Mouse (Mus musculus) CH12.LX (cell line): Measurements from ENCODE around the gene Iqcf3. TPM values are rescaled to one million over a fixed set of nuclear protein-coding genes. Genes with fewer than 3 reads are reported as not detected.

ENCODE experiments used
- DNase-seq: peaks from one replicate; pipeline ENCODE4 v3.0.0-alpha.2; 2013; ENCODE audit errors: extremely low read depth
- H3K27ac ChIP-seq: 2 replicates; pipeline ENCODE4 v1.5.1; 2012; ENCODE audit warnings: low read depth, mild to moderate bottlenecking, control low read depth, moderate library complexity; ENCODE audit not compliant: insufficient read depth
- H3K27me3 ChIP-seq: replicated peaks from 2 replicates; pipeline ENCODE3; 2012; ENCODE audit warnings: inconsistent platforms
- H3K36me3 ChIP-seq, 2 experiments: replicated peaks in 1 of 2; 2 replicates each; pipeline versions ENCODE3 to v1.6.1; 2012; ENCODE audit warnings: inconsistent platforms in 1 of 2, low read length in 1 of 2, mild to moderate bottlenecking in 1 of 2, mixed read lengths in 1 of 2, moderate library complexity in 1 of 2; ENCODE audit not compliant: control insufficient read depth in 1 of 2, insufficient read depth in 1 of 2
- H3K4me1 ChIP-seq, 2 experiments: 2 replicates each; pipeline ENCODE4 v1.6.1; 2012; ENCODE audit warnings: inconsistent platforms in 1 of 2, moderate library complexity in 1 of 2; ENCODE audit not compliant: insufficient read depth in 2 of 2, control insufficient read depth in 1 of 2
- H3K4me2 ChIP-seq: 2 replicates; pipeline ENCODE4 v1.6.1; 2012; ENCODE audit warnings: low read depth, mild to moderate bottlenecking, control low read depth; ENCODE audit not compliant: poor library complexity, insufficient read depth, severe bottlenecking
- H3K4me3 ChIP-seq, 3 experiments: fragments of 150-350 bp in 1 of 3; sonication (generic) in 1 of 3; replicated peaks in 1 of 3; 2 replicates each; pipeline versions ENCODE3 to v1.5.1; 2011 to 2012; ENCODE audit warnings: low read depth in 2 of 3, low read length in 2 of 3, mild to moderate bottlenecking in 2 of 3, moderate library complexity in 2 of 3, control low read depth in 1 of 3, improper control_type of control experiment in 1 of 3, inconsistent platforms in 1 of 3, mixed read lengths in 1 of 3; ENCODE audit not compliant: poor library complexity in 1 of 3
- H3K79me2 ChIP-seq: replicated peaks from 2 replicates; pipeline ENCODE4 v1.6.1; 2012; ENCODE audit warnings: mild to moderate bottlenecking, moderate library complexity; ENCODE audit not compliant: control insufficient read depth, poor library complexity, insufficient read depth, severe bottlenecking; ENCODE audit errors: extremely low read depth
- H3K9ac ChIP-seq: 2 replicates; pipeline ENCODE4 v1.6.1; 2012; ENCODE audit warnings: low read depth, mild to moderate bottlenecking, control low read depth, moderate library complexity; ENCODE audit not compliant: insufficient read depth
- H3K9me3 ChIP-seq: replicated peaks from 2 replicates; pipeline ENCODE3; 2012; ENCODE audit warnings: low read length, inconsistent platforms, mixed read lengths
- BHLHE40 ChIP-seq: IDR thresholded peaks from 2 replicates; pipeline ENCODE4 v1.6.1; 2011; ENCODE audit warnings: mild to moderate bottlenecking, low read depth, low read length, improper control_type of control experiment
- CHD1 ChIP-seq: IDR thresholded peaks from 2 replicates; pipeline ENCODE4 v1.6.1; 2012; ENCODE audit warnings: low read depth, low read length, improper control_type of control experiment, inconsistent platforms
- CHD2 ChIP-seq: IDR thresholded peaks from 2 replicates; pipeline ENCODE4 v1.6.1; 2011; ENCODE audit warnings: low read length, improper control_type of control experiment
- CTCF ChIP-seq, 2 experiments: IDR thresholded peaks in 1 of 2; conservative IDR thresholded peaks in 1 of 2; 2 replicates each; pipeline ENCODE4 v1.5.1; 2011 to 2012; ENCODE audit warnings: low read depth in 2 of 2, low read length in 2 of 2, improper control_type of control experiment in 1 of 2, inconsistent platforms in 1 of 2, mild to moderate bottlenecking in 1 of 2, moderate library complexity in 1 of 2
- ELF1 ChIP-seq: IDR thresholded peaks from 2 replicates; pipeline ENCODE4 v1.6.1; 2014; ENCODE audit warnings: low read depth, mild to moderate bottlenecking, inconsistent platforms, low read length, improper control_type of control experiment
- ETS1 ChIP-seq: conservative IDR thresholded peaks from 2 replicates; pipeline ENCODE4 v1.6.1; 2012; ENCODE audit warnings: low read depth, mild to moderate bottlenecking, inconsistent platforms, low read length, improper control_type of control experiment, moderate library complexity
- JUN ChIP-seq: IDR thresholded peaks from 2 replicates; pipeline ENCODE4 v1.6.1; 2011; ENCODE audit warnings: low read depth, mild to moderate bottlenecking, low read length, improper control_type of control experiment, moderate library complexity; ENCODE audit not compliant: insufficient read depth
- JUND ChIP-seq: conservative IDR thresholded peaks from 2 replicates; pipeline ENCODE4 v1.6.1; 2011; ENCODE audit warnings: low read depth, low read length, improper control_type of control experiment
- KAT2A ChIP-seq: IDR thresholded peaks from 2 replicates; pipeline ENCODE4 v1.6.1; 2012; ENCODE audit warnings: low read length, improper control_type of control experiment, inconsistent platforms; ENCODE audit not compliant: insufficient replicate concordance
- MAX ChIP-seq: IDR thresholded peaks from 2 replicates; pipeline ENCODE4 v1.6.1; 2011; ENCODE audit warnings: low read length, improper control_type of control experiment
- MYC ChIP-seq: IDR thresholded peaks from 2 replicates; pipeline ENCODE4 v1.6.1; 2011; ENCODE audit warnings: low read depth, mild to moderate bottlenecking, improper control_type of control experiment, low read length
- NELFE ChIP-seq: IDR thresholded peaks from 2 replicates; pipeline ENCODE4 v1.6.1; 2011; ENCODE audit warnings: low read depth, low read length, improper control_type of control experiment
- NRF1 ChIP-seq: IDR thresholded peaks from 2 replicates; pipeline ENCODE4 v1.6.1; 2014; ENCODE audit warnings: low read depth, mild to moderate bottlenecking, inconsistent platforms, low read length, improper control_type of control experiment, moderate library complexity
- PAX5 ChIP-seq: IDR thresholded peaks from 2 replicates; pipeline ENCODE4 v1.6.1; 2012; ENCODE audit warnings: low read length, inconsistent platforms, mixed read lengths
- POLR2A ChIP-seq: IDR thresholded peaks from 2 replicates; pipeline ENCODE4 v1.6.1; 2011; ENCODE audit warnings: low read depth, mild to moderate bottlenecking, improper control_type of control experiment, low read length
- RAD21 ChIP-seq: IDR thresholded peaks from 2 replicates; pipeline ENCODE4 v1.6.1; 2011; ENCODE audit warnings: low read depth, mild to moderate bottlenecking, low read length, improper control_type of control experiment, moderate library complexity
- RCOR1 ChIP-seq: conservative IDR thresholded peaks from 2 replicates; pipeline ENCODE4 v1.6.1; 2012; ENCODE audit warnings: low read depth, mild to moderate bottlenecking, inconsistent platforms, low read length, improper control_type of control experiment
- SMC3 ChIP-seq: IDR thresholded peaks from 2 replicates; pipeline ENCODE4 v1.6.1; 2011; ENCODE audit warnings: low read depth, low read length, improper control_type of control experiment
- TBP ChIP-seq: conservative IDR thresholded peaks from 2 replicates; pipeline ENCODE4 v1.6.1; 2011; ENCODE audit warnings: low read depth, low read length, improper control_type of control experiment
- UBTF ChIP-seq: IDR thresholded peaks from 2 replicates; pipeline ENCODE4 v1.6.1; 2012; ENCODE audit warnings: low read depth, mild to moderate bottlenecking, inconsistent platforms, low read length, improper control_type of control experiment, moderate library complexity
- USF2 ChIP-seq: conservative IDR thresholded peaks from 2 replicates; pipeline ENCODE4 v1.6.1; 2011; ENCODE audit warnings: low read depth, low read length, improper control_type of control experiment
- ZC3H11A ChIP-seq: IDR thresholded peaks from 2 replicates; pipeline ENCODE4 v1.6.1; 2012; ENCODE audit warnings: low read depth, mild to moderate bottlenecking, inconsistent platforms, low read length, improper control_type of control experiment
- ZKSCAN1 ChIP-seq: IDR thresholded peaks from 2 replicates; pipeline ENCODE4 v1.6.1; 2012; ENCODE audit warnings: low read depth, inconsistent platforms, low read length, improper control_type of control experiment, borderline replicate concordance
- ZMIZ1 ChIP-seq: IDR thresholded peaks from 2 replicates; pipeline ENCODE4 v1.6.1; 2012; ENCODE audit warnings: low read depth, mild to moderate bottlenecking, inconsistent platforms, low read length, improper control_type of control experiment
- ZNF384 ChIP-seq: IDR thresholded peaks from 2 replicates; pipeline ENCODE4 v1.6.1; 2012; ENCODE audit warnings: low read depth, low read length, improper control_type of control experiment, inconsistent platforms
- dilution Hi-C: fragments of 300-500 bp; cut with MboI; formaldehyde crosslinking; loops from 2 replicates; pipeline ENCODE4 v1.14.3; 2020; ENCODE audit warnings: low sequenced_read_pairs; ENCODE audit not compliant: extremely low pct_unique_long_range_greater_than_20kb, extremely low pct_ligation_motif_present
- in situ Hi-C: fragments of 300-500 bp; cut with MboI; formaldehyde crosslinking; loops from 3 replicates; pipeline ENCODE4 v1.14.3; 2019; ENCODE audit warnings: low sequenced_read_pairs, low pct_ligation_motif_present, low pct_unique_long_range_greater_than_20kb, mixed read lengths
- polyA plus RNA-seq: library from polyadenylated mRNA; unstranded; fragments of >175 nt; gene quantifications from 2 replicates; pipeline ENCODE4 v1.2.1, GENCODE M21; 2012; ENCODE audit warnings: low read depth; ENCODE audit not compliant: insufficient read length
- total RNA-seq, 2 experiments: library from RNA; depleted of rRNA; stranded (reverse); fragments of 300-350 nt in 1 of 2; fragments of >200 nt in 1 of 2; gene quantifications; 2 replicates each; pipeline ENCODE4 v1.2.3; 2012 to 2014

Iqcf3 gene
- total and polyA plus RNA-seq, 3 experiments: not detected

GRCm38 (mm10) chr9:106531833-106532232, 29.6 kb downstream of the Iqcf3 start:
- H3K9ac ChIP-seq: no peak overlapping the region
- H3K27me3 ChIP-seq: peaks cover 11% of the 10 kb centered on the region
- peaks cover 3% of the 10 kb centered on the region for H3K9me3 ChIP-seq
- H3K4me2 ChIP-seq: no peak overlapping the region
- dilution Hi-C loops: no loop called here
- no peaks in the 10 kb centered on the region; a peak in 1 of 4 replicates for H3K4me1 ChIP-seq
- in situ Hi-C loops: no loop called here
- TF ChIP-seq ZMIZ1 (no peak), JUN (no peak), TBP (no peak), SMC3 (peak; percentile 83), NELFE (peak; percentile 81; the same call in 1 of the 2 replicates), ETS1 (no peak), RAD21 (peak; percentile 76), POLR2A (no peak), JUND (0 out of 2 replicates have a peak, but pooled peaks have one; percentile 20), MYC (no peak), USF2 (no peak), CTCF (conservative IDR thresholded peaks at IDR 0.05 in 1 of 2, IDR thresholded peaks at IDR 0.05 in 1 of 2; ENCODE audit: low read depth in 2 of 2, low read length in 2 of 2) (peak; percentile 83 to 100), MAX (no peak), NRF1 (no peak), ZC3H11A (no peak)
- H3K36me3 ChIP-seq: no peaks in the 10 kb centered on the region
- peak; percentile 71 for DNase-seq
- H3K27ac ChIP-seq: no peak overlapping the region
- H3K79me2 ChIP-seq: no peaks in the 10 kb centered on the region
- H3K4me3 ChIP-seq: no peak overlapping the region

DNA sequence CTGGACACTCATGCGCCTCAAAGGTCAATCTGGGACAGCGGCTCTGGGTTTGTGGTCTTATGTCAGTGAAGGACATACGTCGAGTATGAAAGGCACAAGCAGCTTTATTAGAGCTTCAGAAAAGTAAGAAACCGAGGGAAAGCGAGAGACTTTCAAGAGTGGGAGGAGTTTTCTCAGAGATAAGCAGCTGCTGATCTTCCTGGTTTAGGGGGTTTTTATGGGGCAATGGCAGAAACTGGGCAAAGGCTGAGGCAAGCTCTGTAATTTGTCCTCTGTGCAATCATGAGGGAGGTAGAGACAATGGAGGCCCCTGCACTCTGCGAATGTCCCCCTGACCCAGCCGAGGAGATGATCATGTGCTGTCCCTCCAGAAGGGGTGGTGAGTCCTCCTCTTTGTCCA, 41.5 kb downstream of the Iqcf3 start:
- no peak overlapping the region for H3K4me3 ChIP-seq
- dilution Hi-C loops: no loop called here
- no peak for TF ChIP-seq KAT2A
- TF ChIP-seq SMC3: no peak
- no peak for TF ChIP-seq UBTF
- TF ChIP-seq POLR2A: no peak
- TF ChIP-seq ZKSCAN1: no peak
- no peak for TF ChIP-seq TBP
- no peak for TF ChIP-seq CHD2
- no peak for TF ChIP-seq PAX5
- no peak for TF ChIP-seq CHD1
- TF ChIP-seq NRF1: no peak
- TF ChIP-seq BHLHE40: no peak
- no peak for TF ChIP-seq ZC3H11A
- no peak for TF ChIP-seq NELFE
- TF ChIP-seq RCOR1: no peak
- TF ChIP-seq ZNF384: no peak
- no peak for TF ChIP-seq ELF1
- TF ChIP-seq, all 38 proteins: peak for 0
- Histone ChIP-seq H3K4me2 (no peak overlapping the region), H3K79me2 (no peaks in the 10 kb centered on the region), H3K4me1 (peaks cover 0 to 3% of the 10 kb centered on the region in 2 experiments; a peak in 2 of 4 replicates), H3K36me3 (no peaks in the 10 kb centered on the region), H3K9me3 (no peaks in the 10 kb centered on the region), H3K27ac (no peak overlapping the region), H3K9ac (no peak overlapping the region), H3K27me3 (no peaks in the 10 kb centered on the region)
- in situ Hi-C loops: no loop called here
- DNase-seq: no peak
